Mouse (Mus musculus): ENCODE data around the gene Exosc9. TPM values are rescaled to one million over a fixed set of nuclear protein-coding genes. Genes with fewer than 3 reads are reported as not detected.
"Not testable (repeated sequence)": the region's sequence is repeated elsewhere in the genome, so short reads cannot be mapped to it uniquely, and the experiment has no call there.

Exosc9 gene
- polyA plus RNA-seq, 1 experiment: 15.3 TPM

GRCm38 (mm10) chr3:36551851-36552384, 488 bp upstream of the Exosc9 start:
- DNase-seq (ENCODE audit: low read depth): no peak

- no peak for DNase-seq (ENCODE audit: low read depth)
Measured at GRCm38 (mm10) chr3:36557601-36558000, 5.2 kb downstream of the Exosc9 start.

- no peak for DNase-seq (ENCODE audit: low read depth)
Measured at GRCm38 (mm10) chr3:36559606-36560005, 7.2 kb downstream of the Exosc9 start.

- DNase-seq (ENCODE audit: low read depth): no peak
Measured at GRCm38 (mm10) chr3:36563666-36564065, 11.3 kb downstream of the Exosc9 start.

GRCm38 (mm10) chr3:36569836-36570235, 17.4 kb downstream of the Exosc9 start:
- no peak for DNase-seq (ENCODE audit: low read depth)

GRCm38 (mm10) chr3:36571361-36571826, 19.0 kb downstream of the Exosc9 start:
- no peak for DNase-seq (ENCODE audit: low read depth)

GRCm38 (mm10) chr3:36571827-36572378, 19.5 kb downstream of the Exosc9 start, which contains the start of gene Ccna2:
Gene Ccna2, minus strand, starts transcription at chr3:36572150.
- DNase-seq (ENCODE audit: low read depth): peak; percentile 37

- no peak for DNase-seq (ENCODE audit: low read depth)
Measured at GRCm38 (mm10) chr3:36598811-36599210, 46.4 kb downstream of the Exosc9 start.

- not testable (repeated sequence) for DNase-seq (ENCODE audit: low read depth)
Measured at GRCm38 (mm10) chr3:36599773-36600172, 47.4 kb downstream of the Exosc9 start.

- no peak for DNase-seq (ENCODE audit: low read depth)
Measured at GRCm38 (mm10) chr3:36605894-36606783, 53.7 kb downstream of the Exosc9 start.

GRCm38 (mm10) chr3:36612687-36613086, 60.3 kb downstream of the Exosc9 start:
- no peak for DNase-seq (ENCODE audit: low read depth)

GRCm38 (mm10) chr3:36613202-36613907, 60.9 kb downstream of the Exosc9 start, which contains the start of gene Bbs7:
Gene Bbs7, minus strand, starts transcription at chr3:36613477.
- peak; percentile 3 for DNase-seq (ENCODE audit: low read depth)

GRCm38 (mm10) chr3:36613908-36614255, 61.5 kb downstream of the Exosc9 start:
- DNase-seq (ENCODE audit: low read depth): no peak

Other genes with a start within 250 kb of the Exosc9 start
- gene Anxa5, start 76.7 kb upstream of the Exosc9 start, polyA plus RNA-seq (2012; rRNA removed): 836 and 956 TPM in 2 replicates
- gene 1810062G17Rik, start 76.7 kb upstream of the Exosc9 start, polyA plus RNA-seq (2012; rRNA removed): 14.1 and 15.6 TPM in 2 replicates
- 0.06 TPM in 1 of 2 replicates, not detected in the other for gene Gm11549, start 30.8 kb upstream of the Exosc9 start, polyA plus RNA-seq (2012; rRNA removed)
- 2.4 and 2.8 TPM in 2 replicates for gene Ccna2, start 19.5 kb downstream of the Exosc9 start, polyA plus RNA-seq (2012; rRNA removed)
- 2.3 and 2.7 TPM in 2 replicates for gene Bbs7, start 60.9 kb downstream of the Exosc9 start, polyA plus RNA-seq (2012; rRNA removed)
- 2.2 and 2.3 TPM in 2 replicates for gene Trpc3, start 137.6 kb downstream of the Exosc9 start, polyA plus RNA-seq (2012; rRNA removed)